Mouse (Mus musculus) MEL (cell line): ENCODE data around the gene Mypop. TPM values are rescaled to one million over a fixed set of nuclear protein-coding genes. Genes with fewer than 3 reads are reported as not detected.

Experiments
- DNase-seq: peaks from one replicate; pipeline ENCODE4 v3.0.0; 2011; ENCODE audit warnings: low read depth, low spot score
- H3K27ac ChIP-seq: 2 replicates; pipeline ENCODE4 v1.5.1; 2012; ENCODE audit warnings: low read depth, mild to moderate bottlenecking, control low read depth, low read length, moderate library complexity; ENCODE audit not compliant: control insufficient read depth
- H3K27me3 ChIP-seq, 2 experiments: fragments of 150-350 bp in 1 of 2; sonication (generic) in 1 of 2; 2 replicates each; pipeline ENCODE4 v1.6.1; 2012; ENCODE audit warnings: low read length in 2 of 2, mild to moderate bottlenecking in 2 of 2, improper control_type of control experiment in 1 of 2, moderate library complexity in 1 of 2; ENCODE audit not compliant: insufficient read depth in 2 of 2, control insufficient read depth in 1 of 2
- H3K36me3 ChIP-seq, 2 experiments: 2 replicates each; pipeline ENCODE4 v1.6.1; 2012 to 2014; ENCODE audit warnings: low read length in 2 of 2, improper control_type of control experiment in 1 of 2, inconsistent platforms in 1 of 2, mild to moderate bottlenecking in 1 of 2; ENCODE audit not compliant: insufficient read depth in 2 of 2, control insufficient read depth in 1 of 2
- H3K4me1 ChIP-seq, 2 experiments: fragments of 150-350 bp in 1 of 2; sonication (generic) in 1 of 2; 2 replicates each; pipeline ENCODE4 v1.6.1; 2012; ENCODE audit warnings: low read length in 2 of 2, improper control_type of control experiment in 1 of 2, mild to moderate bottlenecking in 1 of 2; ENCODE audit not compliant: insufficient read depth in 2 of 2, control insufficient read depth in 1 of 2
- H3K4me3 ChIP-seq, 2 experiments: fragments of 150-350 bp in 1 of 2; sonication (generic) in 1 of 2; 2 replicates each; pipeline ENCODE4 v1.5.1; 2012; ENCODE audit warnings: low read depth in 2 of 2, low read length in 2 of 2, mild to moderate bottlenecking in 2 of 2, moderate library complexity in 2 of 2, control low read depth in 1 of 2, improper control_type of control experiment in 1 of 2; ENCODE audit not compliant: control insufficient read depth in 1 of 2, insufficient read depth in 1 of 2
- H3K79me2 ChIP-seq: 2 replicates; pipeline ENCODE4 v1.6.1; 2012; ENCODE audit warnings: mild to moderate bottlenecking, low read length, moderate library complexity; ENCODE audit not compliant: control insufficient read depth, poor library complexity, insufficient read depth
- H3K9ac ChIP-seq: 2 replicates; pipeline ENCODE4 v1.6.1; 2012; ENCODE audit warnings: low read depth, mild to moderate bottlenecking, control low read depth, low read length, moderate library complexity; ENCODE audit not compliant: control insufficient read depth, poor library complexity, severe bottlenecking
- H3K9me3 ChIP-seq: fragments of 150-350 bp; sonication (generic); replicated peaks from 2 replicates; pipeline ENCODE4 v1.6.1; 2012; ENCODE audit warnings: mild to moderate bottlenecking, low read length, improper control_type of control experiment, moderate library complexity; ENCODE audit not compliant: insufficient read depth
- BHLHE40 ChIP-seq: IDR thresholded peaks from 2 replicates; pipeline ENCODE4 v1.6.1; 2012; ENCODE audit warnings: low read depth, mild to moderate bottlenecking, inconsistent platforms, low read length, improper control_type of control experiment, borderline replicate concordance
- CHD1 ChIP-seq: IDR thresholded peaks from 2 replicates; pipeline ENCODE4 v1.6.1; 2012; ENCODE audit warnings: low read depth, mild to moderate bottlenecking, inconsistent platforms, low read length, improper control_type of control experiment
- CTCF ChIP-seq, 3 experiments: IDR thresholded peaks in 2 of 3; conservative IDR thresholded peaks in 1 of 3; 2 replicates each; pipeline ENCODE4 v1.5.1; 2011 to 2012; ENCODE audit warnings: low read length in 3 of 3, low read depth in 2 of 3, mild to moderate bottlenecking in 2 of 3, improper control_type of control experiment in 1 of 3, inconsistent platforms in 1 of 3, mixed read lengths in 1 of 3, moderate library complexity in 1 of 3; ENCODE audit not compliant: control insufficient read depth in 1 of 3, insufficient read depth in 1 of 3, poor library complexity in 1 of 3, severe bottlenecking in 1 of 3
- ELF1 ChIP-seq: IDR thresholded peaks from 2 replicates; pipeline ENCODE4 v1.6.1; 2014; ENCODE audit warnings: low read depth, mild to moderate bottlenecking, inconsistent platforms, low read length, improper control_type of control experiment, moderate library complexity
- EP300 ChIP-seq, 2 experiments: IDR thresholded peaks; 2 replicates each; pipeline ENCODE4 v1.6.1; 2011; ENCODE audit warnings: improper control_type of control experiment in 2 of 2, low read length in 2 of 2, low read depth in 1 of 2, mild to moderate bottlenecking in 1 of 2
- GATA1 ChIP-seq: IDR thresholded peaks from 2 replicates; pipeline ENCODE4 v1.6.1; 2011; ENCODE audit warnings: low read depth, low read length, improper control_type of control experiment
- MAFK ChIP-seq: IDR thresholded peaks from 2 replicates; pipeline ENCODE4 v1.6.1; 2011; ENCODE audit warnings: low read depth, mild to moderate bottlenecking, low read length, improper control_type of control experiment, borderline replicate concordance
- MAZ ChIP-seq: IDR thresholded peaks from 2 replicates; pipeline ENCODE4 v1.6.1; 2012; ENCODE audit warnings: low read depth, mild to moderate bottlenecking, inconsistent platforms, low read length, improper control_type of control experiment
- MEF2A ChIP-seq: IDR thresholded peaks from 2 replicates; pipeline ENCODE4 v1.6.1; 2014; ENCODE audit warnings: low read depth, mild to moderate bottlenecking, inconsistent platforms, low read length, improper control_type of control experiment; ENCODE audit not compliant: poor library complexity, insufficient replicate concordance, severe bottlenecking; ENCODE audit errors: extremely low read depth
- MXI1 ChIP-seq: IDR thresholded peaks from 2 replicates; pipeline ENCODE4 v1.6.1; 2011; ENCODE audit warnings: mild to moderate bottlenecking, low read depth, low read length, improper control_type of control experiment
- MYC ChIP-seq: IDR thresholded peaks from 2 replicates; pipeline ENCODE4 v1.6.1; 2011; ENCODE audit warnings: low read depth, mild to moderate bottlenecking, low read length, improper control_type of control experiment, moderate library complexity
- NELFE ChIP-seq: IDR thresholded peaks from 2 replicates; pipeline ENCODE4 v1.6.1; 2011; ENCODE audit warnings: low read depth, low read length, improper control_type of control experiment
- POLR2A ChIP-seq, 2 experiments: IDR thresholded peaks; 2 replicates each; pipeline ENCODE4 v1.6.1; 2011 to 2012; ENCODE audit warnings: low read length in 2 of 2, mild to moderate bottlenecking in 2 of 2, control low read depth in 1 of 2, improper control_type of control experiment in 1 of 2, low read depth in 1 of 2, moderate library complexity in 1 of 2; ENCODE audit not compliant: control insufficient read depth in 1 of 2, insufficient read depth in 1 of 2, poor library complexity in 1 of 2
- RCOR1 ChIP-seq: IDR thresholded peaks from 2 replicates; pipeline ENCODE4 v1.6.1; 2012; ENCODE audit warnings: low read depth, mild to moderate bottlenecking, inconsistent platforms, low read length, improper control_type of control experiment
- SIN3A ChIP-seq: IDR thresholded peaks from 2 replicates; pipeline ENCODE4 v1.6.1; 2012; ENCODE audit warnings: low read length, improper control_type of control experiment, inconsistent platforms
- TAL1 ChIP-seq: IDR thresholded peaks from 2 replicates; pipeline ENCODE4 v1.6.1; 2012; ENCODE audit warnings: mild to moderate bottlenecking, inconsistent platforms, low read length, moderate library complexity, mixed read lengths
- ZC3H11A ChIP-seq: IDR thresholded peaks from 2 replicates; pipeline ENCODE4 v1.6.1; 2012; ENCODE audit warnings: low read depth, mild to moderate bottlenecking, inconsistent platforms, low read length, improper control_type of control experiment
- ZKSCAN1 ChIP-seq: IDR thresholded peaks from 2 replicates; pipeline ENCODE4 v1.6.1; 2012; ENCODE audit warnings: low read depth, mild to moderate bottlenecking, inconsistent platforms, low read length, improper control_type of control experiment, moderate library complexity
- polyA plus RNA-seq, 2 experiments: library from polyadenylated mRNA; stranded (reverse) in 1 of 2; unstranded in 1 of 2; fragments of >175 nt in 1 of 2; fragments of >200 nt in 1 of 2; gene quantifications; 2 replicates each; pipeline versions ENCODE4 v1.2.1 to v1.2.4; 2012; ENCODE audit warnings: low replicate concordance in 2 of 2, low read depth in 1 of 2; ENCODE audit not compliant: insufficient read length in 2 of 2, insufficient read depth in 1 of 2, missing spikeins in 1 of 2
- total RNA-seq: library from RNA; depleted of rRNA; stranded (reverse); fragments of 300-350 nt; gene quantifications from 2 replicates; pipeline ENCODE4 v1.2.3, GENCODE M21; 2012

The Mypop gene
- total and polyA plus RNA-seq, 3 experiments: 1.2 to 6.5 TPM; not detected in 1

GRCm38 (mm10) chr7:18950523-18951315 is 40.3 kb upstream of the Mypop start:
- Histone ChIP-seq H3K9ac (no peak overlapping the region), H3K27ac (no peak overlapping the region), H3K79me2 (no peaks in the 10 kb centered on the region), H3K4me1 (peaks cover 0 to 14% of the 10 kb centered on the region in 2 experiments; a peak in 2 of 4 replicates), H3K9me3 (no peaks in the 10 kb centered on the region), H3K4me3 (no peak overlapping the region), H3K36me3 (peaks cover 0 to 5% of the 10 kb centered on the region in 2 experiments; a peak in 1 of 4 replicates), H3K27me3 (no peaks in the 10 kb centered on the region)
- TF ChIP-seq ZC3H11A: no peak
- TF ChIP-seq RCOR1: no peak
- TF ChIP-seq GATA1: peak; percentile 73
- TF ChIP-seq SIN3A: peak; percentile 28; the same call in 1 of the 2 replicates
- peak in 1 of 2 experiments; percentile 53; a peak in 2 of 4 replicates for TF ChIP-seq EP300 (IDR thresholded peaks at IDR 0.05; ENCODE audit: low read depth in 1 of 2, low read length in 2 of 2)
- TF ChIP-seq MAZ: no peak
- no peak for TF ChIP-seq ZKSCAN1
- no peak for TF ChIP-seq CHD1
- TF ChIP-seq TAL1: peak; percentile 34
- no peak for TF ChIP-seq MEF2A
- TF ChIP-seq MYC: no peak
- no peak for TF ChIP-seq MAFK
- no peak for TF ChIP-seq ELF1
- no peak for TF ChIP-seq CTCF (IDR thresholded peaks at IDR 0.05 in 2 of 3, conservative IDR thresholded peaks at IDR 0.05 in 1 of 3; ENCODE audit: control insufficient read depth in 1 of 3, insufficient read depth in 1 of 3, low read depth in 2 of 3, low read length in 3 of 3, poor library complexity in 1 of 3, severe bottlenecking in 1 of 3)
- no peak for TF ChIP-seq BHLHE40
- TF ChIP-seq POLR2A (IDR thresholded peaks at IDR 0.05; ENCODE audit: control insufficient read depth in 1 of 2, insufficient read depth in 1 of 2, low read depth in 1 of 2, low read length in 2 of 2, poor library complexity in 1 of 2): no peak
- peak; percentile 59 for DNase-seq

GRCm38 (mm10) chr7:18951397-18951796 is 39.6 kb upstream of the Mypop start:
- Histone ChIP-seq H3K27ac (no peak overlapping the region), H3K9ac (no peak overlapping the region), H3K79me2 (no peaks in the 10 kb centered on the region), H3K4me1 (peaks cover 0 to 15% of the 10 kb centered on the region in 2 experiments; a peak in 2 of 4 replicates), H3K36me3 (peaks cover 0 to 5% of the 10 kb centered on the region in 2 experiments; a peak in 1 of 4 replicates), H3K4me3 (no peak overlapping the region), H3K9me3 (no peaks in the 10 kb centered on the region), H3K27me3 (no peaks in the 10 kb centered on the region)
- TF ChIP-seq MXI1 (peak; percentile 63), NELFE (no peak), SIN3A (peak; percentile 81)
- DNase-seq: peak; percentile 80
